Comparison of ENCODE assay signal across 17 mouse cellular contexts in genomic region chr9:40437891-40438290, GRCm38 (mm10).
DNase-seq lines count a peak whose midpoint lies in the region; ATAC-seq and TF ChIP-seq lines count a peak whose summit lies in the region.
"Had no signal": no experiment of that assay in that cellular context is flagged by ENCODE, and none has a peak within 500 bp of the region (broad histone marks: within the 10 kb centered on the region; RNA-seq: fewer than 3 reads in every experiment).

No protein-coding gene starts in this region.

- peak overlapping the region; percentile 40; the same call in 1 of the 2 replicates for H3K9ac ChIP-seq in heart, adult 2 months (ENCODE audit: low read depth, low read length)
- no peak overlapping the region for H3K9ac ChIP-seq in forebrain, postnatal 0 days
- H3K9ac ChIP-seq in heart, postnatal 0 days (replicated peaks; ENCODE audit: low read depth, low read length): no peak overlapping the region
- H3K9ac ChIP-seq: limb, embryonic 12.5 days; liver, embryonic 15.5 days; neural tube, embryonic 12.5 days had no signal

- no peak overlapping the region for H3K4me3 ChIP-seq in heart, adult 2 months
- no peak overlapping the region for H3K4me3 ChIP-seq in forebrain, postnatal 0 days (ENCODE audit: low read depth, low read length)
- H3K4me3 ChIP-seq in heart, postnatal 0 days (ENCODE audit: low read depth, low read length): no peak overlapping the region
- H3K4me3 ChIP-seq: limb, embryonic 12.5 days; liver, embryonic 15.5 days; neural tube, embryonic 12.5 days had no signal

- intact Hi-C loops in heart, adult 2 months (cut with DNase I): loop anchor here (2.0 kb wide), 1 partner anchor 17 kb away; no protein-coding TSS in a partner anchor

- peak; percentile 88 for TF ChIP-seq EP300 in heart, adult 2 months (IDR thresholded peaks at IDR 0.05; ENCODE audit: insufficient read depth, low read depth, low read length)
- TF ChIP-seq EP300 in heart, postnatal 0 days (IDR thresholded peaks at IDR 0.05; ENCODE audit: low read depth): peak; percentile 46; the same call in 1 of the 2 replicates

- no peaks in the 10 kb centered on the region for H3K9me3 ChIP-seq in forebrain, postnatal 0 days (ENCODE audit: low read length)
- no peaks in the 10 kb centered on the region for H3K9me3 ChIP-seq in heart, postnatal 0 days (replicated peaks; ENCODE audit: control insufficient read depth, low read length)
- H3K9me3 ChIP-seq: liver, embryonic 15.5 days; neural tube, embryonic 12.5 days had no signal

- peaks cover 8% of the 10 kb centered on the region for H3K36me3 ChIP-seq in heart, adult 2 months (ENCODE audit: control insufficient read depth, insufficient read depth, low read length)
- no peaks in the 10 kb centered on the region for H3K36me3 ChIP-seq in forebrain, postnatal 0 days (ENCODE audit: insufficient read depth)
- H3K36me3 ChIP-seq in heart, postnatal 0 days (replicated peaks; ENCODE audit: control insufficient read depth, insufficient read depth, low read length): no peaks in the 10 kb centered on the region; the same call in 1 of the 2 replicates
- H3K36me3 ChIP-seq: G1E; limb, embryonic 12.5 days; liver, embryonic 15.5 days; neural tube, embryonic 12.5 days had no signal

- H3K27me3 ChIP-seq in heart, adult 2 months (ENCODE audit: control insufficient read depth, insufficient read depth, low read length): no peaks in the 10 kb centered on the region
- no peaks in the 10 kb centered on the region for H3K27me3 ChIP-seq in forebrain, postnatal 0 days (ENCODE audit: insufficient read depth, low read length)
- no peaks in the 10 kb centered on the region for H3K27me3 ChIP-seq in heart, postnatal 0 days (ENCODE audit: control insufficient read depth, insufficient read depth, low read length)
- H3K27me3 ChIP-seq: limb, embryonic 12.5 days; liver, embryonic 15.5 days; neural tube, embryonic 12.5 days had no signal

- no peaks in the 10 kb centered on the region; the same call in 1 of the 2 replicates for H3K79me2 ChIP-seq in heart, adult 2 months (replicated peaks; ENCODE audit: control insufficient read depth, insufficient read depth, low read length)

- no peak for TF ChIP-seq POLR2A in heart, adult 2 months (IDR thresholded peaks at IDR 0.05; ENCODE audit: insufficient read depth, low read depth, low read length)

- H3K27ac ChIP-seq in heart, adult 2 months: peak overlapping the region; percentile 68
- peak overlapping the region; percentile 85 for H3K27ac ChIP-seq in forebrain, postnatal 0 days (ENCODE audit: low read depth, low read length)
- H3K27ac ChIP-seq in heart, postnatal 0 days (ENCODE audit: low read depth): peak overlapping the region; percentile 76
- H3K27ac ChIP-seq: kidney, postnatal 0 days; limb, embryonic 12.5 days; liver, embryonic 15.5 days; neural tube, embryonic 12.5 days had no signal

- peaks cover 2% of the 10 kb centered on the region for H3K4me1 ChIP-seq in heart, adult 2 months (ENCODE audit: control insufficient read depth, insufficient read depth, low read length)
- peaks cover 10% of the 10 kb centered on the region for H3K4me1 ChIP-seq in forebrain, postnatal 0 days (ENCODE audit: insufficient read depth)
- H3K4me1 ChIP-seq in heart, postnatal 0 days (ENCODE audit: control insufficient read depth, insufficient read depth): peaks cover 10% of the 10 kb centered on the region
- H3K4me1 ChIP-seq: limb, embryonic 12.5 days; liver, embryonic 15.5 days; neural tube, embryonic 12.5 days had no signal

- WGBS in heart, adult 2 months: 46% methylated on average over 7 of the region's 7 CpGs
- 83% methylated on average over 7 of the region's 7 CpGs for WGBS in forebrain, postnatal 0 days
- 33% methylated on average over 7 of the region's 7 CpGs for WGBS in heart, postnatal 0 days

- peak in 1 of 2 experiments; percentile 67 for DNase-seq in heart, adult 2 months
- DNase-seq in heart, adult 8-10 months (ENCODE audit: low spot score): no peak
- peak; percentile 23 for DNase-seq in ZHBTc4 (ENCODE audit: low read depth, low spot score)
- DNase-seq in forebrain, postnatal 0 days: no peak
- peak; percentile 57 for DNase-seq in heart, postnatal 0 days (ENCODE audit: low spot score)
- no peak for DNase-seq in T-cell, adult 2 months (ENCODE audit: low spot score)
- DNase-seq in adrenal gland, adult 8-10 months: no peak
- DNase-seq: adrenal gland, postnatal 36 days; cerebellum, postnatal 10 days; lung, postnatal 14 days; thymus, postnatal 25 days had no signal

- no peak for ATAC-seq in forebrain, postnatal 0 days
- peak; percentile 81 for ATAC-seq in heart, postnatal 0 days (ENCODE audit: insufficient read depth, low read depth)
- ATAC-seq: inflammation-experienced regulatory T-cells, adult 6 months had no signal

- H3K4me2 ChIP-seq in forebrain, postnatal 0 days (ENCODE audit: low read depth): no peak overlapping the region
- no peak overlapping the region for H3K4me2 ChIP-seq in heart, postnatal 0 days (ENCODE audit: low read depth, low read length)
- H3K4me2 ChIP-seq: limb, embryonic 12.5 days; liver, embryonic 15.5 days; neural tube, embryonic 12.5 days had no signal

- TF ChIP-seq CTCF in heart, adult 2 months (IDR thresholded peaks at IDR 0.05): no peak
- no peak for TF ChIP-seq CTCF in forebrain, postnatal 0 days (IDR thresholded peaks at IDR 0.05; ENCODE audit: low read depth)
- no peak for TF ChIP-seq CTCF in heart, postnatal 0 days (IDR thresholded peaks at IDR 0.05; ENCODE audit: low read depth)

Comparison
In these comparisons a context has a peak if more than half of its experiments do, and no peak if none do; other contexts are left out.
1. DNase-seq: peak in ZHBTc4 (single experiment) and heart, postnatal 0 days (single experiment); none in heart, adult 8-10 months (single experiment), forebrain, postnatal 0 days (single experiment), T-cell, adult 2 months (single experiment) and adrenal gland, adult 8-10 months (single experiment).
2. Peak in every context shown above with its lines, with median percentiles within 50 percentile points of each other: H3K27ac ChIP-seq.